Mouse (Mus musculus): Measurements from ENCODE around the gene Stat1. TPM values are rescaled to one million over a fixed set of nuclear protein-coding genes. Genes with fewer than 3 reads are reported as not detected.
A peak's percentile ranks its signal among the peaks of the same experiment; 100 is the strongest.

Stat1 gene
- polyA plus RNA-seq, 1 experiment from 2014 or later: 15.0 TPM

DNA sequence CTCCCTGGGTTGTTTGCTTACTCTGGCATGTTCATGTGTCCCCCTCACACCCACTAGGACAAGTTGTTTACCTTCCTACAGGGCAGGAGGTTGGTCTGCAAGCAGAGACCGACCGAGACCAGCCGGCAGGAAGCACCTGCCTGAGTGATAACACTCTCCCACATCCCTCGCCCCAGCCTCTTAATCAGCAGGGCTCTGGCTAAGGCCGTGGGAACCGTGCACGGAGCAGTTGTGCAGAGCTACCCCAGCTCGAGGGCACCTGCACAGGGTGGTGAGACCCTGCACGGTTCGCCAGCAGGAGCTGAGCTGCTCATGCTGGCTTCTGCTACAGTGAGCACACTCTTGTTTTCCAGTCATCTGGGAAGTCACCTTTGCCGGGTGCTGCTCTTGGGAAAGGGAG lies 31.4 kb downstream of the Stat1 start:
- DNase-seq (ENCODE audit: low spot score, missing footprints) (peak; percentile 80), ATAC-seq (ENCODE audit: low FRiP score) (no peak)
- H3K4me2 ChIP-seq: no peak overlapping the region
- no peaks in the 10 kb centered on the region for H3K27me3 ChIP-seq (ENCODE audit: control insufficient read depth, insufficient read depth, low read length)
- no peak overlapping the region for H3K27ac ChIP-seq (ENCODE audit: low read depth, low read length)
- H3K9ac ChIP-seq (ENCODE audit: low read length): no peak overlapping the region
- 57% methylated on average over 11 of the region's 11 CpGs for WGBS
- H3K4me1 ChIP-seq (ENCODE audit: control insufficient read depth, insufficient read depth, low read length): peaks cover 15% of the 10 kb centered on the region
- no peaks in the 10 kb centered on the region for H3K36me3 ChIP-seq (ENCODE audit: control insufficient read depth, insufficient read depth, low read length)
- no peak overlapping the region for H3K4me3 ChIP-seq (ENCODE audit: low read depth, low read length)
- no peaks in the 10 kb centered on the region for H3K9me3 ChIP-seq (ENCODE audit: control insufficient read depth, low read length)

DNA sequence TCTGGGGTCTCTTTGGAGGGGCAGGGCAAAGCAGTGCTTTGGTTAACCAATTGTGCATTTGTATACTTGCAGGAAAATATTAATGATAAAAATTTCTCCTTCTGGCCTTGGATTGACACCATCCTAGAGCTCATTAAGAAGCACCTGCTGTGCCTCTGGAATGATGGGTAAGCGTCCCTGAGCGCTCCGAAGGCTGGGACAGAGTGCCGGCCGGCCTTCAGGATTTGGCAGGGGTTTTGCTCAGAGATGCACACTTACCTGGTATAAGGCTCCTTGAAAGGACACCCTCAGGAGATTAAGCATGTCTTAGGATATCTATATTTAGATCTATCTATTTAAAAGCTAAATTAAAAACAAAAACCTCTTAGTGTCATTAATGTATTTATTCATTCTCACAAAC lies 31.9 kb downstream of the Stat1 start:
- no peak overlapping the region for H3K4me2 ChIP-seq
- ATAC-seq (ENCODE audit: low FRiP score) (no peak), DNase-seq (ENCODE audit: low spot score, missing footprints) (peak; percentile 61)
- H3K9ac ChIP-seq (ENCODE audit: low read length): no peak overlapping the region
- no peaks in the 10 kb centered on the region for H3K9me3 ChIP-seq (ENCODE audit: control insufficient read depth, low read length)
- no peaks in the 10 kb centered on the region for H3K27me3 ChIP-seq (ENCODE audit: control insufficient read depth, insufficient read depth, low read length)
- no peak overlapping the region for H3K4me3 ChIP-seq (ENCODE audit: low read depth, low read length)
- H3K4me1 ChIP-seq (ENCODE audit: control insufficient read depth, insufficient read depth, low read length): peaks cover 15% of the 10 kb centered on the region
- H3K27ac ChIP-seq (ENCODE audit: low read depth, low read length): no peak overlapping the region
- 91% methylated on average over 5 of the region's 5 CpGs for WGBS
- no peaks in the 10 kb centered on the region for H3K36me3 ChIP-seq (ENCODE audit: control insufficient read depth, insufficient read depth, low read length)

DNA sequence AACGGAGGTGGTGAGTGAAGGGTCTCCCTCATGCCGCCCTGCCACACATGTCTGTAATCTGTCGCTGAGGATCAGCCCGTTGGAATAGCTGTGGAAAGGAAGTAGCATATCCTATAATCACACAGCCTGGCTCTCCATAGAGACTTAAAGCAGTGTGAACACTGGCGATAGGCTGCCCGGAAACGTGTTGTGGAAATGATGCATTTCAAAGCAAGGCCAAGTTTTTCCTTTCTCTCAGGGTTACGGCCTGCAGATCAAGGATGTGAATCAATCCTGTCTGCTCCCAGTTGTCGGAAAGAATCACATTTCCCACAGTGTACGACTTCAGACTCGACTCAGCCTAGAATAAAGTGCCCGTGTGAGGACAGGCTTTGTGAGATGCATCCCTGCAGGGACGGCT lies 33.1 kb downstream of the Stat1 start:
- Histone ChIP-seq H3K9ac (ENCODE audit: low read length) (no peak overlapping the region), H3K4me3 (ENCODE audit: low read depth, low read length) (no peak overlapping the region), H3K4me2 (no peak overlapping the region), H3K4me1 (ENCODE audit: control insufficient read depth, insufficient read depth, low read length) (peaks cover 12% of the 10 kb centered on the region), H3K27ac (ENCODE audit: low read depth, low read length) (no peak overlapping the region), H3K27me3 (ENCODE audit: control insufficient read depth, insufficient read depth, low read length) (no peaks in the 10 kb centered on the region), H3K9me3 (ENCODE audit: control insufficient read depth, low read length) (no peaks in the 10 kb centered on the region), H3K36me3 (ENCODE audit: control insufficient read depth, insufficient read depth, low read length) (no peaks in the 10 kb centered on the region)
- DNase-seq (ENCODE audit: low spot score, missing footprints): peak; percentile 77
- ATAC-seq (ENCODE audit: low FRiP score): no peak
- WGBS: 68% methylated on average over 13 of the region's 13 CpGs

DNA sequence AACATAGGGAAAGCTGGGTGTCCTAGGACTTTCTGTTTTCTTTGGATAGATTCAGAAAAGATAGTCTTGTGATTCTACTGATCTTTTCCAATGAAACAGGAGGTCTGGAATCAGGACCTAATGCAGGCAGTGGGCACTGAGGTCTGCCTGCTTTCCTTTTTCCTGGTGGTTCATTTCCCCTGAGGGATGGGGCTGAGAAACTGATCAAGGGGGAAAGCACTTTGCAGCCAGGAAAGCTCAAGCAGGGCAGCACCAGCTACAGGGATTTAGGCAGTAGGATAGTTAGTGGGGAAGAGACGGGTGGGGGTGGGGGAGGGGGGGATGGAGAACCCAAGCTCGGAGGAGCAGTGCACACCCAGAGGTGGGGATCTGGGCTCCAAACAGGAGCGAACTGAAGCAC lies 33.7 kb downstream of the Stat1 start:
- peaks cover 12% of the 10 kb centered on the region for H3K4me1 ChIP-seq (ENCODE audit: control insufficient read depth, insufficient read depth, low read length)
- H3K4me3 ChIP-seq (ENCODE audit: low read depth, low read length): no peak overlapping the region
- 26% methylated on average over 3 of the region's 3 CpGs for WGBS
- DNase-seq (ENCODE audit: low spot score, missing footprints) (peak; percentile 79), ATAC-seq (ENCODE audit: low FRiP score) (no peak)
- H3K9me3 ChIP-seq (ENCODE audit: control insufficient read depth, low read length): no peaks in the 10 kb centered on the region
- no peak overlapping the region for H3K27ac ChIP-seq (ENCODE audit: low read depth, low read length)
- H3K9ac ChIP-seq (ENCODE audit: low read length): no peak overlapping the region
- no peaks in the 10 kb centered on the region for H3K36me3 ChIP-seq (ENCODE audit: control insufficient read depth, insufficient read depth, low read length)
- no peak overlapping the region for H3K4me2 ChIP-seq
- H3K27me3 ChIP-seq (ENCODE audit: control insufficient read depth, insufficient read depth, low read length): no peaks in the 10 kb centered on the region

DNA sequence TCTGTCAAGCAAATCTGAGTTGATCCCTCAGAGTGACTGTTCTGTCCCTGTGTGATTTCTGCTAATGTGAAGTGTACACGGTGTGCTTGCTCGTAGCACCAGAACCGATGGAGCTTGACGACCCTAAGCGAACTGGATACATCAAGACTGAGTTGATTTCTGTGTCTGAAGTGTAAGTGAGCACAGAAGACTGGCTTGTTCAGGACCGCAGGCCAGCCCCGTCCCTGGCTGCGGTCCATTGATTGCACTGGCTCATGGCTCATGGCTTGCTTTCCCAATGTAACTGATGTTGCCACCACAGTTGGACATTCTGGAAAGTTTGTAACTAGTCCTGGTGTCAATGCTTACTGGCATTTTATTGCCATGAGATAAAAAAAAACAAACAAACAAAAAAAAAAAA lies 35.6 kb downstream of the Stat1 start:
- no peak for ATAC-seq (ENCODE audit: low FRiP score)
- no peak for DNase-seq (ENCODE audit: low spot score, missing footprints)
- Histone ChIP-seq H3K27me3 (ENCODE audit: control insufficient read depth, insufficient read depth, low read length) (no peaks in the 10 kb centered on the region), H3K4me1 (ENCODE audit: control insufficient read depth, insufficient read depth, low read length) (peaks cover 7% of the 10 kb centered on the region), H3K4me3 (ENCODE audit: low read depth, low read length) (no peak overlapping the region), H3K9me3 (ENCODE audit: control insufficient read depth, low read length) (no peaks in the 10 kb centered on the region), H3K36me3 (ENCODE audit: control insufficient read depth, insufficient read depth, low read length) (no peaks in the 10 kb centered on the region), H3K4me2 (no peak overlapping the region), H3K27ac (ENCODE audit: low read depth, low read length) (no peak overlapping the region), H3K9ac (ENCODE audit: low read length) (no peak overlapping the region)
- WGBS: 80% methylated on average over 8 of the region's 8 CpGs

DNA sequence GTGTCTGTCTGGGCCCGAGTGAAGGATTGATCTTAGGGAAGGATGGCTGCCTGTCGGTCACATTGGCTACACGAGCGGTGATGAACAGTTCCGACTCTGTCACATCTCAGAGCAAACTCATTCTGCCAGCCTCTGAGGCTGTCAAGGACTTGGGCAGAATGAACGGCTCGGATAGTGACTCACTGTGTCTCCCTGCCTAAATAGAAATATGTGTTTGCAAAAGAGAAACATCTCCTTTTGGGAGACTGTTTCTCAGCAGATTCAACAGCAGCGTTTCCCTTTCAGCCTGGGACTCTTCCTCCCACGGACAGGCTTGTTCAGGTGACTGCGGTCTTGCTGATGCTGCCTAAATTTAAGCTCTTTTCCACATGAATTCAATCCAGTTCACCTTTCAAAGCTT lies 37.1 kb downstream of the Stat1 start:
- DNase-seq (ENCODE audit: low spot score, missing footprints) (peak; percentile 49), ATAC-seq (ENCODE audit: low FRiP score) (no peak)
- Histone ChIP-seq H3K4me2 (no peak overlapping the region), H3K4me1 (ENCODE audit: control insufficient read depth, insufficient read depth, low read length) (no peaks in the 10 kb centered on the region), H3K27me3 (ENCODE audit: control insufficient read depth, insufficient read depth, low read length) (no peaks in the 10 kb centered on the region), H3K36me3 (ENCODE audit: control insufficient read depth, insufficient read depth, low read length) (no peaks in the 10 kb centered on the region), H3K9me3 (ENCODE audit: control insufficient read depth, low read length) (no peaks in the 10 kb centered on the region), H3K4me3 (ENCODE audit: low read depth, low read length) (no peak overlapping the region), H3K27ac (ENCODE audit: low read depth, low read length) (no peak overlapping the region), H3K9ac (ENCODE audit: low read length) (no peak overlapping the region)
- WGBS: 88% methylated on average over 10 of the region's 10 CpGs

DNA sequence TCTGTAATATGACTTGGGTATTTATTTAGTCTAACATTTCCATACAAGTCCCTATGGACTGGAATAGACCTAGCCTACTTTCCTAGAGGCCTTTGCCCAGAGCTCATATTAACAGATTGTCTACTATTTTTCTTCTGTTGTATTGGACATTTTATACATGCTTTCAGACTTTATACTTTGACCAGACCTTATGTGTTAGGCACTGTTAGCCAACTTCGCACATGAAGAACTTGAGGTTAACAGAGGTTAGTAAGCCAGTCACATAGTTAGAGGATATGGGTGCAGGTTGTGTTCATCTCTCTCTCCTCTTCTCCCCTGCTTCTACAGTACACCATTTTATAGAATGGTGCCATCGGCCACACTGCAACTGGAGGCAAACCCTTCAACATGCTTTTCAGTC lies 38.8 kb downstream of the Stat1 start:
- Histone ChIP-seq H3K4me3 (ENCODE audit: low read depth, low read length) (no peak overlapping the region), H3K4me2 (no peak overlapping the region), H3K27ac (ENCODE audit: low read depth, low read length) (no peak overlapping the region), H3K36me3 (ENCODE audit: control insufficient read depth, insufficient read depth, low read length) (no peaks in the 10 kb centered on the region), H3K9me3 (ENCODE audit: control insufficient read depth, low read length) (no peaks in the 10 kb centered on the region), H3K27me3 (ENCODE audit: control insufficient read depth, insufficient read depth, low read length) (no peaks in the 10 kb centered on the region), H3K4me1 (ENCODE audit: control insufficient read depth, insufficient read depth, low read length) (no peaks in the 10 kb centered on the region), H3K9ac (ENCODE audit: low read length) (no peak overlapping the region)
- WGBS: 96% methylated on average over 2 of the region's 2 CpGs
- ATAC-seq (ENCODE audit: low FRiP score): no peak
- no peak for DNase-seq (ENCODE audit: low spot score, missing footprints)

DNA sequence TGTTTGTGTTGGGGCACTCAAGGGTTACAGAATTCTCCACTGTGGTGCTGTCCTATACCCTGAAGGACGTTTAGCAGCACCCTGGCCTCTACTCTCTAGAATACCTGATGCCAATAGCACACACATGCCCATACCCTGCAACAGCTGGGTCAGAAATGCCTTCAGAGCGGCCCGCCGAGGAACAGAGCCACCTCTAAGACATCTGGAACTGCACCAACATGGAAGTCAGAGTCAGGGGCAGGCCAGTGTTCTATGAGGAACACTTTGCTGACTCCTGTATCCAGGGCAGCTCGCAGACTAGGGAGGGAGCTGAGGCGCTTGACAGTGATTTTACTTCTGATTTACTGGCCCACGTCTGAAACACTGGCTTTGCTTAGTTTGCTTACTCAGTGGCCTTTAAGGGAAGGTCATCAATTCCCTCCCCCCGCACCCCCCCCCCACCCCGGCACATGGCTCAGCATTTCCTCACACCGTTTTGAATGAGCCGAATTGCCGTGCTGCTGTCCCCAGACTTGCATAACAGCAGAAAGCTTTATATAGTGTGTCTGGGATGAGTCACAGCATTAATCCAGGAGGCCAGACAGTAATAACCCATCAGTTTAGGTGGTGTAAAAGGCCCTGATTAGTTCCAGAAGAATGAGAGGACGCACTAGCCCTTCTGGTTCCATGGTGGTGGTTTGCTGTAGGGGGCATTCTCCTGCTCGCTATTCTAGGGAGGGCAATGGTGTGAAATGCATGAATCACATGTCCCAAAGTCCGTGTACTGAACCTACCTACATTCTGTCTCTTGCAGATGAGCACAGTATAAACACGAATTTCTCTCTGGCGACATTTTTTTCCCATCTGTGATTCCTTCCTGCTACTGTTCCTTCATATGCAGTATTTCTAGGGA lies 39.5 kb downstream of the Stat1 start:
- DNase-seq (ENCODE audit: low spot score, missing footprints): no peak
- Histone ChIP-seq H3K9me3 (ENCODE audit: control insufficient read depth, low read length) (no peaks in the 10 kb centered on the region), H3K36me3 (ENCODE audit: control insufficient read depth, insufficient read depth, low read length) (no peaks in the 10 kb centered on the region), H3K9ac (ENCODE audit: low read length) (no peak overlapping the region), H3K27ac (ENCODE audit: low read depth, low read length) (no peak overlapping the region), H3K4me3 (ENCODE audit: low read depth, low read length) (no peak overlapping the region), H3K27me3 (ENCODE audit: control insufficient read depth, insufficient read depth, low read length) (no peaks in the 10 kb centered on the region), H3K4me1 (ENCODE audit: control insufficient read depth, insufficient read depth, low read length) (no peaks in the 10 kb centered on the region), H3K4me2 (no peak overlapping the region)
- WGBS: 81% methylated on average over 17 of the region's 17 CpGs
- no peak for ATAC-seq (ENCODE audit: low FRiP score)

DNA sequence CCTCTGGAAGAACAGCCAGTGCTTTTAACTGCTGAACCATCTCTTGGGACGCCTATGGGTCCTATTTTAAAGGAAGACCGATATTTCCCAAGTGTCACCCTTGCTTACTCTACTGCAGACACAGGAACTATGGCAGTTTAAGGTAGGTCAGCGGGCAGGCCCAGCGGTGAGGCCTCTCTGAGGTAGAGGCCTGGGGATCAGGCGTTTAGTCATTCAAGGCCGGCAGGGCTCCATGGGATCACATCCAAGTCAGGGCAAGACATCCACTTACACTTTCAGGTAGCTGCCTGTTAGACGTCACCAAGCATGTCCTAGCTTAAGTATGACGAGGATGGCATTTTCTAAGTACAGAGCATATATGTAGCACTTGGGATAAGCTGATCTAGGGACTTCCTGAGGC lies 41.9 kb downstream of the Stat1 start:
- H3K27ac ChIP-seq (ENCODE audit: low read depth, low read length): no peak overlapping the region

More for the DNA sequence above, 41.9 kb downstream of the Stat1 start:
- Histone ChIP-seq H3K4me2 (no peak overlapping the region), H3K9me3 (ENCODE audit: control insufficient read depth, low read length) (no peaks in the 10 kb centered on the region), H3K36me3 (ENCODE audit: control insufficient read depth, insufficient read depth, low read length) (no peaks in the 10 kb centered on the region), H3K27me3 (ENCODE audit: control insufficient read depth, insufficient read depth, low read length) (no peaks in the 10 kb centered on the region), H3K4me1 (ENCODE audit: control insufficient read depth, insufficient read depth, low read length) (no peaks in the 10 kb centered on the region), H3K9ac (ENCODE audit: low read length) (no peak overlapping the region), H3K4me3 (ENCODE audit: low read depth, low read length) (no peak overlapping the region)
- ATAC-seq (ENCODE audit: low FRiP score) (no peak), DNase-seq (ENCODE audit: low spot score, missing footprints) (no peak)
- 92% methylated on average over 8 of the region's 8 CpGs for WGBS
